10 mouse cellular contexts compared by ENCODE assay signal in the genomic region with DNA sequence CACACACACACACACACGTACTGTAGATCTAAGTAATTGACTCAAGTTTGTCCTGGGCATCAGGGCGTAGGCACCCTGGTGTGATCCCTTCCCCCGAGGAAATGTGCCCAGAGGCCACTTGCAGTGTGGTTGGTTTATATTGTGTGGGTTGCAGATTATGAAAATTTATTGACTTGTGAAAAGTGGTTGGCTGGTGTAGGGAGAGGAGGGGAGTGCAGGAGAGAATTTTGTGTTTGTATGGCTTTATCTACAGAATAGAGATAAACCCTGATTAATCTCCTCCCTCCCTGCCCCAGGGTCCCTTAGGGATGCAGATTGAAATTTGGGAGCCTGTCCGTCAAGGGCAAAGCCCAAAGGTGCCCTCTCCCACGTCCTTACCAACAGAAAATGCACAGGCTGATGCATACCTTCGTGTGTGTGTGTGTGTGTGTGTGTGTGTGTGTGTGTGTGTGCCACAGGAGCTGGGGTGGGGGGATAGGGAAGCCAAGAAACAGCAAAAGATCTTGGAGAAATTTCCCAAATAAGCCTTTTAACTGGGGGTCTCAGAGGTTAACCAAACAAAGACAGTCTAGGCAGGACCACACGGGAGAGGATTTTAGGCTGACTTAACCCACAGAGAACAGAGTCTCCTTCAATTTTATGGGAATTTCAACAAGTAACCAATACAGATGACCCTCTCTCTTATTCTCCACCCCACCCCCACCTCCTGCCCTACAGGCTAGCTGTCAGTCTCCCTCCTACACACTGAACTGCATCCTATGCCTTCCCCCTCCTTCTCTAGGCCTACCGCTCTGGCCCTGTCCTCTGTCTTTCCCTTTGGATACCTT. TPM values are rescaled to one million over a fixed set of nuclear protein-coding genes. Genes with fewer than 3 reads are reported as not detected.
DNase-seq lines count a peak whose midpoint lies in the region; ATAC-seq and TF ChIP-seq lines count a peak whose summit lies in the region.
"Had no signal": no experiment of that assay in that cellular context is flagged by ENCODE, and none has a peak within 500 bp of the region (broad histone marks: within the 10 kb centered on the region; RNA-seq: fewer than 3 reads in every experiment).

No protein-coding gene starts in this region.

- H3K4me3 ChIP-seq in left cerebral cortex, adult 2 months = peak overlapping the region; percentile 38; the same call in 1 of the 2 replicates
- H3K4me3 ChIP-seq in embryonic fibroblast, embryonic 13.5 days (ENCODE audit: insufficient read depth, low read length) = peak overlapping the region; percentile 44
- H3K4me3 ChIP-seq in limb, embryonic 11.5 days (ENCODE audit: low read depth, low read length) = no peak overlapping the region
- peak overlapping the region; percentile 65 for H3K4me3 ChIP-seq in small intestine, adult 2 months (ENCODE audit: low read depth, low read length)

- no peak overlapping the region for H3K9ac ChIP-seq in limb, embryonic 11.5 days (ENCODE audit: low read length)

- peaks cover 89% of the 10 kb centered on the region for H3K27me3 ChIP-seq in limb, embryonic 11.5 days (ENCODE audit: control insufficient read depth, insufficient read depth, low read length)
- H3K27me3 ChIP-seq in small intestine, adult 2 months (ENCODE audit: control insufficient read depth, insufficient read depth, low read length) = peaks cover 63% of the 10 kb centered on the region
- H3K27me3 ChIP-seq: CH12.LX had no signal

- H3K36me3 ChIP-seq in limb, embryonic 11.5 days (ENCODE audit: control insufficient read depth, insufficient read depth, low read length) = no peaks in the 10 kb centered on the region
- no peaks in the 10 kb centered on the region for H3K36me3 ChIP-seq in small intestine, adult 2 months (ENCODE audit: control insufficient read depth, insufficient read depth, low read length)

- TF ChIP-seq POLR2A in embryonic fibroblast, embryonic 13.5 days (IDR thresholded peaks at IDR 0.05; ENCODE audit: low read depth, low read length) = no peak
- no peak for TF ChIP-seq POLR2A in small intestine, adult 2 months (IDR thresholded peaks at IDR 0.05; ENCODE audit: low read depth, low read length)

- no peak for DNase-seq in left cerebral cortex, adult 2 months (ENCODE audit: extremely low spot score in 1 of 2, low spot score in 2 of 2)
- DNase-seq in left cerebral cortex, adult 8-10 months (ENCODE audit: low spot score in 2 of 2) = no peak
- DNase-seq in limb, embryonic 11.5 days (ENCODE audit: low spot score) = peak; percentile 47
- DNase-seq in urinary bladder, postnatal 10 days (ENCODE audit: low spot score) = no peak
- no peak for DNase-seq in urinary bladder, adult 18-20 months (ENCODE audit: low spot score in 2 of 2)

- intact Hi-C loops in left cerebral cortex, adult 2 months (cut with DNase I) = loop anchor here (5.0 kb wide), 1 partner anchor 174 kb away; no protein-coding TSS in a partner anchor

- H3K4me2 ChIP-seq in limb, embryonic 11.5 days (ENCODE audit: low read depth, severe bottlenecking) = no peak overlapping the region

- H3K9me3 ChIP-seq in limb, embryonic 11.5 days (ENCODE audit: control insufficient read depth, low read length) = no peaks in the 10 kb centered on the region

- no peak for ATAC-seq in limb, embryonic 11.5 days (ENCODE audit: insufficient number of reproducible peaks, low FRiP score, low TSS enrichment, low read depth)
- ATAC-seq in megakaryocyte, adult 5-6 weeks (ENCODE audit: poor library complexity, severe bottlenecking) = no peak

- H3K4me1 ChIP-seq in embryonic fibroblast, embryonic 13.5 days (ENCODE audit: control insufficient read depth, insufficient read depth, low read length) = no peaks in the 10 kb centered on the region
- peaks cover 41% of the 10 kb centered on the region for H3K4me1 ChIP-seq in limb, embryonic 11.5 days (ENCODE audit: control insufficient read depth, insufficient read depth, low read length)
- peaks cover 6% of the 10 kb centered on the region; the same call in 1 of the 2 replicates for H3K4me1 ChIP-seq in small intestine, adult 2 months (ENCODE audit: control insufficient read depth, insufficient read depth, insufficient read length, low read length)

- H3K27ac ChIP-seq in left cerebral cortex, adult 2 months = no peak overlapping the region; the same call in 1 of the 2 replicates
- H3K27ac ChIP-seq in embryonic fibroblast, embryonic 13.5 days (ENCODE audit: insufficient read depth, low read length) = no peak overlapping the region
- H3K27ac ChIP-seq in limb, embryonic 11.5 days (replicated peaks; ENCODE audit: low read depth, low read length) = no peak overlapping the region
- H3K27ac ChIP-seq in small intestine, adult 2 months (ENCODE audit: insufficient read depth, low read depth, low read length) = peak overlapping the region; percentile 34

- WGBS in limb, embryonic 11.5 days = 4% methylated on average over 8 of the region's 8 CpGs
- 32% methylated on average over 8 of the region's 8 CpGs for WGBS in small intestine, adult 2 months

- no peak for TF ChIP-seq CTCF in left cerebral cortex, adult 2 months (IDR thresholded peaks at IDR 0.05)
- no peak for TF ChIP-seq CTCF in embryonic fibroblast, embryonic 13.5 days (IDR thresholded peaks at IDR 0.05; ENCODE audit: borderline replicate concordance, insufficient read depth, low read length)
- TF ChIP-seq CTCF in small intestine, adult 2 months (IDR thresholded peaks at IDR 0.05; ENCODE audit: extremely low read depth, insufficient read length, insufficient replicate concordance, low read depth, low read length) = no peak

RNA-seq across cellular contexts. Expression of a gene that starts 2.5 kb away (rescaled TPM):
- 1 to 10 TPM; 4.6 to 4.9 TPM for total RNA-seq in left cerebral cortex, adult 2 months (2021)
- total RNA-seq in left cerebral cortex, adult 8-10 months (2022) = 1 to 10 TPM; 3.7 to 5.1 (median 4.6) TPM
- 1.4 and 2.0 TPM in 2 replicates for polyA plus RNA-seq in embryonic fibroblast, embryonic 13.5 days (2011; ENCODE audit: insufficient read length, low read depth, missing spikeins)
- 0.20 and 0.71 TPM in 2 replicates for polyA plus RNA-seq in limb, embryonic 11.5 days (2014; fragmentation: Nextera tagmentation; extraction: Ambion mirVana)
- polyA plus RNA-seq in small intestine, adult 2 months (2012; rRNA removed) = 28.4 and 41.4 TPM in 2 replicates
- total RNA-seq in megakaryocyte, adult 5-6 weeks (2015) = 0.25 TPM in 1 of 2 replicates, not detected in the other
- not detected in 2 replicates for total RNA-seq in megakaryocyte, adult 5-6 weeks (2017)
- total RNA-seq: CH12.LX had no signal
- polyA plus RNA-seq: thymus, postnatal 0 days had no signal
